Mouse (Mus musculus) heart, postnatal 4 days (tissue): ENCODE data around the gene Asxl2. TPM values are rescaled to one million over a fixed set of nuclear protein-coding genes. Genes with fewer than 3 reads are reported as not detected.
"Not testable (repeated sequence)": the region's sequence is repeated elsewhere in the genome, so short reads cannot be mapped to it uniquely, and the experiment has no call there.

Experiments
- DNase-seq: peaks from one replicate; pipeline ENCODE4 v3.0.0; 2021
- total RNA-seq, 2 experiments: library from RNA; stranded (reverse); gene quantifications; 2 replicates each; pipeline ENCODE4 v1.2.3; 2021

The Asxl2 gene
- 10 to 100 TPM; 33.9 to 39.0 TPM for total RNA-seq

GRCm38 (mm10) chr12:3426530-3427034 is at the start of gene Asxl2:
TSS of gene Asxl2 (plus strand) at chr12:3426857.
- DNase-seq, result peak; percentile 99

- DNase-seq, result no peak
Observed at GRCm38 (mm10) chr12:3377190-3377589, 49.5 kb upstream of the Asxl2 start.

- DNase-seq, result no peak
Observed at GRCm38 (mm10) chr12:3377755-3378154, 48.9 kb upstream of the Asxl2 start.

GRCm38 (mm10) chr12:3384860-3385259 is 41.8 kb upstream of the Asxl2 start:
- no peak for DNase-seq

GRCm38 (mm10) chr12:3385271-3385670 is 41.4 kb upstream of the Asxl2 start:
- no peak for DNase-seq

GRCm38 (mm10) chr12:3385940-3386339 is 40.7 kb upstream of the Asxl2 start:
- peak; percentile 12 for DNase-seq

GRCm38 (mm10) chr12:3387891-3388290 is 38.8 kb upstream of the Asxl2 start:
- no peak for DNase-seq

- no peak for DNase-seq
Observed at GRCm38 (mm10) chr12:3389394-3389793, 37.3 kb upstream of the Asxl2 start.

- DNase-seq, result no peak
Observed at GRCm38 (mm10) chr12:3390071-3390470, 36.6 kb upstream of the Asxl2 start.

- DNase-seq, result peak; percentile 91
Observed at GRCm38 (mm10) chr12:3390577-3391262, 35.9 kb upstream of the Asxl2 start.

- no peak for DNase-seq
Observed at GRCm38 (mm10) chr12:3391276-3391675, 35.4 kb upstream of the Asxl2 start.

- DNase-seq, result no peak
Observed at GRCm38 (mm10) chr12:3393140-3393539, 33.5 kb upstream of the Asxl2 start.

- no peak for DNase-seq
Observed at GRCm38 (mm10) chr12:3396931-3397330, 29.7 kb upstream of the Asxl2 start.

- not testable (repeated sequence) for DNase-seq
Observed at GRCm38 (mm10) chr12:3405662-3406061, 21.0 kb upstream of the Asxl2 start.

GRCm38 (mm10) chr12:3406585-3406984 is 20.1 kb upstream of the Asxl2 start:
- DNase-seq, result no peak

GRCm38 (mm10) chr12:3414956-3415355 is 11.7 kb upstream of the Asxl2 start:
- no peak for DNase-seq

- no peak for DNase-seq
Observed at GRCm38 (mm10) chr12:3418761-3419160, 7.9 kb upstream of the Asxl2 start.

- DNase-seq, result no peak
Observed at GRCm38 (mm10) chr12:3420519-3420918, 6.1 kb upstream of the Asxl2 start.

GRCm38 (mm10) chr12:3422786-3423185 is 3.9 kb upstream of the Asxl2 start:
- DNase-seq, result no peak

GRCm38 (mm10) chr12:3424179-3424578 is 2.5 kb upstream of the Asxl2 start:
- DNase-seq, result peak; percentile 21

GRCm38 (mm10) chr12:3425375-3426341 is 999 bp upstream of the Asxl2 start:
- DNase-seq, result peak; percentile 21

- DNase-seq, result peak; percentile 74
Observed at GRCm38 (mm10) chr12:3427067-3427889, 621 bp downstream of the Asxl2 start.
